Mouse (Mus musculus) frontal cortex, postnatal 25 days (tissue): Measurements from ENCODE around the gene Pdlim5.

Experiments
- DNase-seq, 2 experiments: peaks; one replicate each; pipeline ENCODE4 v3.0.0; 2022; ENCODE audit warnings: low spot score in 2 of 2

Pdlim5 gene

GRCm38 (mm10) chr3:142394796-142395508, 544 bp downstream of the Pdlim5 start:
- peak in 1 of 2 experiments; percentile 5 for DNase-seq

- no peak for DNase-seq
Observed at GRCm38 (mm10) chr3:142394000-142394411, 1.5 kb downstream of the Pdlim5 start.

GRCm38 (mm10) chr3:142391531-142391930, 4.0 kb downstream of the Pdlim5 start:
- no peak for DNase-seq

GRCm38 (mm10) chr3:142390288-142390687, 5.2 kb downstream of the Pdlim5 start:
- no peak for DNase-seq

- DNase-seq, result no peak
Observed at GRCm38 (mm10) chr3:142388189-142388588, 7.3 kb downstream of the Pdlim5 start.

GRCm38 (mm10) chr3:142386505-142386904, 9.0 kb downstream of the Pdlim5 start:
- DNase-seq, result no peak

- DNase-seq, result no peak
Observed at GRCm38 (mm10) chr3:142385690-142386089, 9.8 kb downstream of the Pdlim5 start.

GRCm38 (mm10) chr3:142376638-142377037, 18.9 kb downstream of the Pdlim5 start:
- DNase-seq, result no peak

GRCm38 (mm10) chr3:142375106-142375505, 20.4 kb downstream of the Pdlim5 start:
- no peak for DNase-seq

GRCm38 (mm10) chr3:142372465-142373147, 22.9 kb downstream of the Pdlim5 start:
- no peak for DNase-seq

- no peak for DNase-seq
Observed at GRCm38 (mm10) chr3:142368411-142368810, 27.1 kb downstream of the Pdlim5 start.

- DNase-seq, result no peak
Observed at GRCm38 (mm10) chr3:142362092-142362491, 33.4 kb downstream of the Pdlim5 start.

GRCm38 (mm10) chr3:142358951-142359350, 36.5 kb downstream of the Pdlim5 start:
- no peak for DNase-seq

GRCm38 (mm10) chr3:142356661-142357060, 38.8 kb downstream of the Pdlim5 start:
- no peak for DNase-seq

- no peak for DNase-seq
Observed at GRCm38 (mm10) chr3:142353218-142353617, 42.3 kb downstream of the Pdlim5 start.

GRCm38 (mm10) chr3:142350513-142350912, 45.0 kb downstream of the Pdlim5 start:
- DNase-seq, result no peak

GRCm38 (mm10) chr3:142348816-142349631, 46.5 kb downstream of the Pdlim5 start:
- no peak for DNase-seq

GRCm38 (mm10) chr3:142346261-142346660, 49.2 kb downstream of the Pdlim5 start:
- no peak for DNase-seq

- DNase-seq, result no peak
Observed at GRCm38 (mm10) chr3:142345235-142346125, 50.0 kb downstream of the Pdlim5 start.

- DNase-seq, result no peak
Observed at GRCm38 (mm10) chr3:142343786-142344185, 51.7 kb downstream of the Pdlim5 start.

GRCm38 (mm10) chr3:142340701-142341100, 54.8 kb downstream of the Pdlim5 start:
- DNase-seq, result no peak
